Mouse (Mus musculus): ENCODE results near the gene Creb5. TPM values are rescaled to one million over a fixed set of nuclear protein-coding genes. Genes with fewer than 3 reads are reported as not detected.

Gene Creb5
- polyA plus RNA-seq, 1 experiment from 2014 or later, result 22.3 TPM

GRCm38 (mm10) chr6:53496325-53496753, 209.3 kb downstream of the Creb5 start:
- no peaks in the 10 kb centered on the region for H3K36me3 ChIP-seq (ENCODE audit: control insufficient read depth, insufficient read depth, low read length)
- no peaks in the 10 kb centered on the region for H3K4me1 ChIP-seq (ENCODE audit: control insufficient read depth, insufficient read depth, low read length)
- WGBS, result 77% methylated on average over 4 of the region's 4 CpGs
- no peaks in the 10 kb centered on the region for H3K9me3 ChIP-seq (ENCODE audit: control insufficient read depth, low read length)
- no peak overlapping the region for H3K4me2 ChIP-seq (ENCODE audit: low read depth, severe bottlenecking)
- no peak overlapping the region for H3K27ac ChIP-seq (replicated peaks; ENCODE audit: low read depth, low read length)
- ATAC-seq (ENCODE audit: insufficient number of reproducible peaks, low FRiP score, low TSS enrichment, low read depth), result no peak
- no peak overlapping the region for H3K4me3 ChIP-seq (ENCODE audit: low read depth, low read length)
- no peaks in the 10 kb centered on the region for H3K27me3 ChIP-seq (ENCODE audit: control insufficient read depth, insufficient read depth, low read length)
- H3K9ac ChIP-seq (ENCODE audit: low read length), result no peak overlapping the region
- no peak for DNase-seq (ENCODE audit: low spot score)

GRCm38 (mm10) chr6:53497904-53498536, 210.9 kb downstream of the Creb5 start:
- no peaks in the 10 kb centered on the region for H3K36me3 ChIP-seq (ENCODE audit: control insufficient read depth, insufficient read depth, low read length)
- H3K27me3 ChIP-seq (ENCODE audit: control insufficient read depth, insufficient read depth, low read length), result no peaks in the 10 kb centered on the region
- ATAC-seq (ENCODE audit: insufficient number of reproducible peaks, low FRiP score, low TSS enrichment, low read depth) (no peak), DNase-seq (ENCODE audit: low spot score) (no peak)
- no peaks in the 10 kb centered on the region for H3K9me3 ChIP-seq (ENCODE audit: control insufficient read depth, low read length)
- no peaks in the 10 kb centered on the region for H3K4me1 ChIP-seq (ENCODE audit: control insufficient read depth, insufficient read depth, low read length)
- no peak overlapping the region; the same call in 1 of the 2 replicates for H3K27ac ChIP-seq (replicated peaks; ENCODE audit: low read depth, low read length)
- 91% methylated on average over 10 of the region's 10 CpGs for WGBS
- no peak overlapping the region for H3K9ac ChIP-seq (ENCODE audit: low read length)
- no peak overlapping the region for H3K4me3 ChIP-seq (ENCODE audit: low read depth, low read length)
- no peak overlapping the region for H3K4me2 ChIP-seq (ENCODE audit: low read depth, severe bottlenecking)

DNA sequence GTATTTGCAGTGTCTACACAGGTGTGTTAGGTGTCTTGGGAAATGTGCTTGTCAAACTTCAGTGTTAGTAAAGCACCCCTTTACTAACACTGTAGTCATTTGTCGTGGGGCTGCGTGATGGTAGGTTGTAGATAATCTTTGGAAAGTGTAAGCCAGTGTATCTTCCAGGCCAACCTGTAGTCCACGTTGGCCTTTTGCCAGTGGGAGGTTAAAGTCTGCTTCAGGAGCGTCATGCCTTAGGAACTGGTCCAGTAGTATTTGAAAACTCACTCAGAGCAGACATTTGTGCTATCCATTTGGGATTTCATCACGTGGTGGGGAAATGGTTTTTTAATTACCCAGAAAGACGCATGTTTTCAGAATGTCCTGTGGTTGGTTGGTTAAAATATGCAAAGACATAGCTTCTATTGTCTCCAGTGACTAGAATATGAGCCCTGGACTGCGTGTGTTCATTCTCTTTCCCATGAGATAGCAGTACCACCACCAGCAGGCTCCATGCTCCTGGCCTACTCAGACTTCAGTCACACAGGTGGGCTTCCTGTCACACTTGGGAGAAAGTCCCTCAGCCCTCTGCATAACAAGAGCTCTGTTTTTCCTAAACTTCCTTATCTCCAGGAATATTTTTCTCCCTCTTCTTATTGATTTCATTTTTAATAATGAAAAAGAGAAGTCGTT, 212.7 kb downstream of the Creb5 start:
- Histone ChIP-seq H3K27ac (replicated peaks; ENCODE audit: low read depth, low read length) (no peak overlapping the region), H3K4me2 (ENCODE audit: low read depth, severe bottlenecking) (no peak overlapping the region), H3K4me3 (ENCODE audit: low read depth, low read length) (no peak overlapping the region), H3K36me3 (ENCODE audit: control insufficient read depth, insufficient read depth, low read length) (no peaks in the 10 kb centered on the region), H3K27me3 (ENCODE audit: control insufficient read depth, insufficient read depth, low read length) (no peaks in the 10 kb centered on the region), H3K9ac (ENCODE audit: low read length) (no peak overlapping the region), H3K4me1 (ENCODE audit: control insufficient read depth, insufficient read depth, low read length) (no peaks in the 10 kb centered on the region), H3K9me3 (ENCODE audit: control insufficient read depth, low read length) (no peaks in the 10 kb centered on the region)
- DNase-seq (ENCODE audit: low spot score), result no peak
- ATAC-seq (ENCODE audit: insufficient number of reproducible peaks, low FRiP score, low TSS enrichment, low read depth), result no peak
- 90% methylated on average over 8 of the region's 8 CpGs for WGBS

GRCm38 (mm10) chr6:53501236-53501635, 214.2 kb downstream of the Creb5 start:
- no peak for ATAC-seq (ENCODE audit: insufficient number of reproducible peaks, low FRiP score, low TSS enrichment, low read depth)
- no peaks in the 10 kb centered on the region for H3K4me1 ChIP-seq (ENCODE audit: control insufficient read depth, insufficient read depth, low read length)

DNA sequence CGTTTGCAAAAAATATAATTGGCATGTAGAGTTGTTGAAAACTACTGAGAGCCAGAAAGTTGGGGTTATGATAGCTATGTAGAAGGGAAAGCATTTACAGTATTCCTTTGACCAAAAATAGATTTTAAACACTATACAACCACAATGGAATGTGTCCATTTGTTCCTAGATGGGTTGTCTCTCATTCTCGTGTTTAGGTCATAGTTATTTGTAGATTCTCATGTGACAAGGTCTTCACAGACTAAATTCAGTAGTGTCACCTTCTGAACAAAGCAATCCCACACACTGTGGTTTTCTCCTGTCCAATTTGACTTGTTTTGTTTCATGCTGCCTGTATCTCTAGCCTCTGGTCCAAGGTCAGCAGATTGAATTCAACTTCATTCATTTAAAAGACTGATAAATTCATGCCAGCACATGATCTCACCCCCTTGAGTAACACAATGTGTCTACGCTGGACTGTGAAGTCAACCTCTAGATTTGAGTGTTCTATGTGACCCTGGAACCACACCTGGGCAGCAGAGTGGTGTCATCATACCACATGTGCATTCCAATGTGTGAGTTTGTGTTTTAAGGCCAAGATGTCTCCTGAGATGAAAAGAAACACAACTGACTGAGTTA, 220.0 kb downstream of the Creb5 start:
- H3K4me2 ChIP-seq (ENCODE audit: low read depth, severe bottlenecking), result no peak overlapping the region
- no peaks in the 10 kb centered on the region for H3K9me3 ChIP-seq (ENCODE audit: control insufficient read depth, low read length)
- no peak overlapping the region for H3K27ac ChIP-seq (replicated peaks; ENCODE audit: low read depth, low read length)
- no peak overlapping the region for H3K9ac ChIP-seq (ENCODE audit: low read length)
- DNase-seq (ENCODE audit: low spot score), result no peak
- H3K4me3 ChIP-seq (ENCODE audit: low read depth, low read length), result no peak overlapping the region
- H3K4me1 ChIP-seq (ENCODE audit: control insufficient read depth, insufficient read depth, low read length), result no peaks in the 10 kb centered on the region
- ATAC-seq (ENCODE audit: insufficient number of reproducible peaks, low FRiP score, low TSS enrichment, low read depth), result no peak
- 83% methylated on average over 3 of the region's 3 CpGs for WGBS
- H3K27me3 ChIP-seq (ENCODE audit: control insufficient read depth, insufficient read depth, low read length), result no peaks in the 10 kb centered on the region
- H3K36me3 ChIP-seq (ENCODE audit: control insufficient read depth, insufficient read depth, low read length), result no peaks in the 10 kb centered on the region

More at GRCm38 (mm10) chr6:53501236-53501635, 214.2 kb downstream of the Creb5 start:
- WGBS, result 74% methylated on average over 1 of the region's 1 CpGs
- Histone ChIP-seq H3K9ac (ENCODE audit: low read length) (no peak overlapping the region), H3K4me2 (ENCODE audit: low read depth, severe bottlenecking) (no peak overlapping the region), H3K27ac (replicated peaks; ENCODE audit: low read depth, low read length) (no peak overlapping the region), H3K36me3 (ENCODE audit: control insufficient read depth, insufficient read depth, low read length) (no peaks in the 10 kb centered on the region), H3K4me3 (ENCODE audit: low read depth, low read length) (no peak overlapping the region), H3K9me3 (ENCODE audit: control insufficient read depth, low read length) (no peaks in the 10 kb centered on the region), H3K27me3 (ENCODE audit: control insufficient read depth, insufficient read depth, low read length) (no peaks in the 10 kb centered on the region)
- no peak for DNase-seq (ENCODE audit: low spot score)

DNA sequence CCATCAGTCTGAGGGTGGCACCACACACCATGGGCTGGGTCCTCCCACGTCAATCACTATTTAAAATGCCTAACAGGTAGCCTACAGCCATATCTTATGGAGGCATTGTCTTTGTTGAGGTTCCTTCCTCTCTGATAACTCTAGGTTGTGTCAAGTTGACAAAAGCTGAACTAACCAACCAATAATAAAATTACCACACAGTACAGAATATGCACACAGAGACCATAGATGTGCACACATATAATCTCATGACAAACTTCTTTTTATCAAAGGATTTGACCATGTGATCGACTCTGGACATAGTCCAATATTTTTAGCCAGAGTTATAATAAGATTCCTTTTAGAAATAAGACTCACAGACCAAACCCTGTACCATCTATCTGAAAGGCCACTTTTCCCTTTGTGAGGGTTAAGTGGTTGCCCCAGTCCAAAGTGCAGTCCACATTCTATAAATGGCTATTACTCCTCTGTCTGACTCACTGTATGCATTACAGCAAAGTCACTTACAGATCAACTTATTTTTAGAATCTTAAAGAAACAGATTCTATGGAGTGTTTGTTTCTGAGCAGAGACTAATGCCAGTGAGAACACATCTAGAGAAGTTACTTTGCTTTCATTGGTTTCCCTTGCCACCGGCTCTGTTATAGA, 221.9 kb downstream of the Creb5 start:
- H3K4me2 ChIP-seq (ENCODE audit: low read depth, severe bottlenecking), result no peak overlapping the region
- no peaks in the 10 kb centered on the region for H3K4me1 ChIP-seq (ENCODE audit: control insufficient read depth, insufficient read depth, low read length)
- H3K4me3 ChIP-seq (ENCODE audit: low read depth, low read length), result no peak overlapping the region
- WGBS, result 92% methylated on average over 3 of the region's 3 CpGs
- H3K27ac ChIP-seq (replicated peaks; ENCODE audit: low read depth, low read length), result no peak overlapping the region
- H3K36me3 ChIP-seq (ENCODE audit: control insufficient read depth, insufficient read depth, low read length), result no peaks in the 10 kb centered on the region
- no peaks in the 10 kb centered on the region for H3K9me3 ChIP-seq (ENCODE audit: control insufficient read depth, low read length)
- no peak for DNase-seq (ENCODE audit: low spot score)
- ATAC-seq (ENCODE audit: insufficient number of reproducible peaks, low FRiP score, low TSS enrichment, low read depth), result no peak
- no peaks in the 10 kb centered on the region for H3K27me3 ChIP-seq (ENCODE audit: control insufficient read depth, insufficient read depth, low read length)
- no peak overlapping the region for H3K9ac ChIP-seq (ENCODE audit: low read length)

GRCm38 (mm10) chr6:53510005-53510404, 222.9 kb downstream of the Creb5 start:
- no peaks in the 10 kb centered on the region for H3K36me3 ChIP-seq (ENCODE audit: control insufficient read depth, insufficient read depth, low read length)
- H3K4me2 ChIP-seq (ENCODE audit: low read depth, severe bottlenecking), result no peak overlapping the region
- no peak overlapping the region for H3K27ac ChIP-seq (replicated peaks; ENCODE audit: low read depth, low read length)
- no peak overlapping the region for H3K4me3 ChIP-seq (ENCODE audit: low read depth, low read length)
- DNase-seq (ENCODE audit: low spot score) (no peak), ATAC-seq (ENCODE audit: insufficient number of reproducible peaks, low FRiP score, low TSS enrichment, low read depth) (no peak)
- no peaks in the 10 kb centered on the region for H3K4me1 ChIP-seq (ENCODE audit: control insufficient read depth, insufficient read depth, low read length)
- no peaks in the 10 kb centered on the region for H3K9me3 ChIP-seq (ENCODE audit: control insufficient read depth, low read length)
- no peak overlapping the region for H3K9ac ChIP-seq (ENCODE audit: low read length)
- no peaks in the 10 kb centered on the region for H3K27me3 ChIP-seq (ENCODE audit: control insufficient read depth, insufficient read depth, low read length)
- WGBS, result 69% methylated on average over 7 of the region's 7 CpGs

DNA sequence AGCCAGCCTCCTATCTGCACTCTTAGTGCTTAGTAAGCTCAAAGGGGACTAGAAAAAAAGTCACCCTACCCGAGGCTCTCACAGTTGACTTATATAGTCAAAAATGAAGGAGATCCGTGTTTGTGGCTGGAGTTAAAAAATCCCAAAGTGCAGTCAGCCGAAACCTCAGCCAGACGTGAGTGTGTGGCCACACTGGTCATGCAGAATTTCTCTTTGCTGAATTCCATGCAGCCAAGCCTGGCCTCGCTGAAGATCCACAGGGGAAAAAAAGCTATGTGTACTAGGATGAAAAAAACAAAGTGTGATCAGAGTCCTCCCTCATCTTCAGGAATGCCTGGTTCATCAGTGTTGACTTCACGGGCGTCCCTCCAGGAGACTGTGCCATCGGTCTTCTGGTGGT, 225.2 kb downstream of the Creb5 start:
- H3K36me3 ChIP-seq (ENCODE audit: control insufficient read depth, insufficient read depth, low read length), result no peaks in the 10 kb centered on the region
- ATAC-seq (ENCODE audit: insufficient number of reproducible peaks, low FRiP score, low TSS enrichment, low read depth), result no peak
- no peak for DNase-seq (ENCODE audit: low spot score)
- WGBS, result 90% methylated on average over 8 of the region's 8 CpGs
- no peaks in the 10 kb centered on the region for H3K27me3 ChIP-seq (ENCODE audit: control insufficient read depth, insufficient read depth, low read length)
- no peak overlapping the region for H3K4me3 ChIP-seq (ENCODE audit: low read depth, low read length)
- H3K4me1 ChIP-seq (ENCODE audit: control insufficient read depth, insufficient read depth, low read length), result no peaks in the 10 kb centered on the region
- H3K9me3 ChIP-seq (ENCODE audit: control insufficient read depth, low read length), result no peaks in the 10 kb centered on the region
- H3K9ac ChIP-seq (ENCODE audit: low read length), result no peak overlapping the region
- no peak overlapping the region for H3K27ac ChIP-seq (replicated peaks; ENCODE audit: low read depth, low read length)
- H3K4me2 ChIP-seq (ENCODE audit: low read depth, severe bottlenecking), result no peak overlapping the region
